Mouse (Mus musculus) ovary, postnatal 10 days (tissue): ENCODE data around the gene Snrpb2.
A peak's percentile ranks its signal among the peaks of the same experiment; 100 is the strongest.

ENCODE experiments used
- DNase-seq: peaks from one replicate; pipeline ENCODE4 v3.0.0; 2022; ENCODE audit warnings: low spot score

Gene Snrpb2

DNA sequence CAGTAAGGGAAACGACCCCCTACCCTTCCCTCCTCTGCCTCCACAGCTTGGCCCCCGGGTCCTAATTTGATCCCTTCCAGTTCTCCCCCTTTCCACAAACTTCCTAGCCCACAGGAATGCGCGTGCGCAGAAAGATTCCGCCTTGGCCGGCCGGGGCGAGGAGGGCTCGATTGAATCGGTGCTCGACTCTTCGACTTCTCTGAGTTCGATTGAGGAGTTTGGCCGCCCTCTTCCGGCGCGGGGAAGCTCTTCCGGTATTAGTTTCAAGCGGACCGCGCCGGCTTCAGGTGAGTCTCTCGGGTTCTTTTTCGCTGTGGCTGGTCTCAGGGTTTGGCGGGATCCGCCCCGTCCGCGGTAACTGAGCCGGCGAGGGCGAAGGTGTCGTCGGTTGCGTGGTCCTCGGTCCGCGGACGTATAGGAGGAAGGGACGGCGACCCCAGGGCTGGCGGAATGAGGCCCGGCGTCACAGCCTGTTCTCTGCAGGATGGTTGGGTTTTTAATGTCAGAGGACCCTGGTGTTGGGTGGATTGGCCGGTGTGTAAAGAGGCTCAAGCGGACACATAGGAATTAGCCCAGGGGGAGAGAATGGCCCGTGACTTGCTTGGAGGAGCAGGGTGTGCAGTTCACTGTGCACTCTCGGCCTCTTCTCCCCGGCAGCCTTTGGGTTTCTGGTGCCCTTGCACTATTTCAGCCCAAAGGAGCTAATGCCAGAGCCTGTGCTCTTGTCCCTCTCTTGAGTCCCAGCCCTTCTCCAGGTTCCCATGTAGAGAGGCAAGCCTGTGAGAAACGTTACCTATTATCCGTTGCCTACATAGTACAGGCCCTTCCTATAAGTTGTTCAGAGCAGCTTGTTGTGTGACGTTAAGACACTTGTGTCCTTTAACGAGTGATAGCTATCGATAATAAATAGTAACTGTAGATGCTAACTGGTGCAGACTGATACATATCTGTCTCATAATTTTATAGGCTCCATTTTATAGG lies at the start of gene Snrpb2:
Snrpb2 (plus strand) TSS at position 228 of the 981 bp plus-strand sequence.
- peak; percentile 81 for DNase-seq

DNA sequence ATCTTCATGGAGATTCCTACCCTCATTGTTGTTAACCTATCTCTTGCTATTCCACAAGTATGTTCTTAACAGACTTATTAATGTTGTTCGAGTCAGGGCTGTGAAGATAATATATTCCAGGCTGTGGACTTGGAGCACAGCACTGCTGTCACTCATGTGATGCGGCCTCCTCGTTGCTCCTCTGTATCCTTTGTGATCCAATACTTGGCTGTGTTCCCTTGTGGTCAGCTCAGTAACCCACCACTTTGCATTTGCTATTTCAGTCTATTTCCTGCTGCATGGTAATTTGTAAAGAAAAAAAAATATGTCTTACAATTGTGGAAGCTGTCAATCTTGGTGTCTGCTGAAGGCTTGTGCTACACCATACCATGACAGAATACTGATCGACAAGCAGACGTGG lies 49.8 kb upstream of the Snrpb2 start:
- no peak for DNase-seq

DNA sequence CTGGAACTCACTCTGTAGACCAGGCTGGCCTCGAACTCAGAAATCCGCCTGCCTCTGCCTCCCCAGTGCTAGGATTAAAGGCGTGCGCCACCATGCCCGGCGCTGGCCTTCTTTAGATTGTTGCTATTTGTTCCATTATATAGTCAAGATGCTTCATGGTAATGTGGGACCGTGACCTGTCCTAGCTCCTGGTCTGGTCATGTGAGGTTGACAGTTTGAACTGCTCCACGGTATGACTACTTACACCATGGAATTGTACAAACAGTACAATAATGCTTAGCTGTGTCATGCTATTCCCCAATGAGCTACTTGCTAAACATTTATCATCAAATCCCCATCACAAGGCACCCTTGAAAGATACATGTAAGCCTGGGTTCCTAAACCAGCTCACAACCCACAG lies 44.8 kb upstream of the Snrpb2 start:
- no peak for DNase-seq

DNA sequence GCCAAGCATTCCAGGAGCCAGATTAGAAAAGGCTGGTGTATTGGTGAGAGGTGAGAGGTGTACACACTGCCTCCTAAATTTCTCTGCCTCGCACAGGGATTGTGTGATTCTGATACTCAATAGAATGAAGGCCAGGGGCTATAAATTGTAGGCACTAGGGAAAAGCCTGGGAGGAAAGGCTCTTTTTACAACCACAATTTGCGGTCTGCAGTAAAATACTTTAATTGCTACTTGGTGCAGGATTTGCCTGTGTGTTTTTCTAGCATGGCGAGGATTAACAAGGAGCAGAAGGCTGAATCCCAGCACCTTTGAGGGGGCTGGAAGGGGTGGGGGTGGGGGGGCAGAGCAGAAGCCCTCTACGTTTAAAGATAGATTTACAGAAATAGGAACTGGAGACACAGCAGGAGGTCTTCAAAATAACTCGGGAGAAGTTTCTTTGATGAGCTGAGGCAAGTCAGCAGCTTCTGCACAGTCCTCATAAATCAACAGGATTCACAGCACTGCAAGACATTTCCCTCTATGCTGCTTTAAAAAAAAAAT lies 44.2 kb upstream of the Snrpb2 start:
- no peak for DNase-seq

DNA sequence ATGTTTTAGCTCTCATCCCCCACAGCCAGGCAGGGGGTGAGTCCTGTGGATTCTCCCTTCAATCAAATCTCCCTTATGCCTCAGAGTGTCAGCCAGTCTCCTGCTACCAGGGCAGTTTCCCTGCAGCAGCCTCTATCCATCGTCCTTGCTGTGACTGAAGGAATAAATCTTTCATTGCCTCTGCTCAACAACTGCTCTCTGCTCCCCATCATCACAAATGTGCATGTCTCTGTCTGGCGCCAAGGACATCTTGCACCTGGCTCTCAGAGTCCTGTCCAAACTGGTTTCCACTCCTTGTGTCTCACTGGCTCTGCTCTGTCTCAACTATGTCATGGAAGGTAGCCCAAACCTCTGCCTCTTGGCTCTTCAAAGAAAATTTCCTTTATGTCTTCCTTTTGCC lies 43.1 kb upstream of the Snrpb2 start:
- DNase-seq = no peak

DNA sequence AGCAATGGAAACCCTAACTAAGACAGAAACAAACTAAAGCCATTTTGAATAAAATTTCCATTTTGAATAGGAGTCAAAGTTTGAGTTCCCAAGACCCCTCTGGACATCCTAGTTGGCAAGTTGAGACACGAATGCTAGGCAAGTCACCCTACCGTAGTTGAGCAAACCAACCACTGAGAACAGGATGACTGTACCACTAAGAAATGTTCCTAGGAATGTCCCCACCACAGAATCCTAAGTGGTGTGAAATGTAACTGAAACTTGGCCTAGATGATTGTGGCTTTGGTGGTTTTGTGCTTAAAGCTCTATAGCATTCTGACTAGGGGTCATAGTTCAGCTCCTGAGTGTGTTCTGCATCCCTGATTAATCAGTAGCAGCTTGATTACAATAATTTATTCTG lies 39.5 kb upstream of the Snrpb2 start:
- DNase-seq = no peak

DNA sequence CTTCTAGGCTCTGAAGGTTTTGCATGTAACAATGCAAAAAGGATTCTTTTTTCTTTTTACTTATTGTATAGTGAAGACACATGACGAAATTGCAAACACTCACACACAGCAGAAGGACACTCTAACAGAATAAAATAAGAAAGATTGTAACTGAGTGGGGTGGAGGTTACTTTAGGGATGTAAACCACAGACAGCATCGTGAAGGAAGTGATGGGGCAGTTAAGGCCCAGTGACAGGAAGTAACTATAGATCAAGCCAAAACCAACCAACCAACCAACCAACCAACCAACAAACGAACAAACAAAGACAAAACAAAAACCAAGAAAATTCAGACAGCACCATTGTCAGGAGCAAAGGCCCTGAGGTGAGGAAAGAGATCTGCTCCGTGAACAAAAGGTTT lies 38.6 kb upstream of the Snrpb2 start:
- no peak for DNase-seq

DNA sequence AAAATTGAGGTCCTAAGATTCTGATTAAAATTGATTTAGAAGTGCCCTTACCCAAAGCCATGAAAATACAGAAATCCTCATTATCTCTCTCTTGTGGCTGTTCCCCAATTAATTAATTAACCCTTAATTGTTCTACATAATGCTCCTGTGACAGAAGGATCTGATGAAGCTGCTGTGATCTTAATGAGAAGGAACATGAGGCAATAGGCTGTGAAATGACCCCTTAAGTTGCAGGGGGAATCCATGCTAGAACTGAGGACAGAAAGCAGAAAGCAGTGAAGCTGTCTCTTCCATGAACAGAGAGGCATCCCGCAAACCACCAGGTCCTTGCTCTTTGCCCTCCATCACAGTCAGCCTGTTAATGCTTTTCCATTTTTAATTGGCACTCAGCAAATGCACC lies 31.6 kb upstream of the Snrpb2 start:
- no peak for DNase-seq

DNA sequence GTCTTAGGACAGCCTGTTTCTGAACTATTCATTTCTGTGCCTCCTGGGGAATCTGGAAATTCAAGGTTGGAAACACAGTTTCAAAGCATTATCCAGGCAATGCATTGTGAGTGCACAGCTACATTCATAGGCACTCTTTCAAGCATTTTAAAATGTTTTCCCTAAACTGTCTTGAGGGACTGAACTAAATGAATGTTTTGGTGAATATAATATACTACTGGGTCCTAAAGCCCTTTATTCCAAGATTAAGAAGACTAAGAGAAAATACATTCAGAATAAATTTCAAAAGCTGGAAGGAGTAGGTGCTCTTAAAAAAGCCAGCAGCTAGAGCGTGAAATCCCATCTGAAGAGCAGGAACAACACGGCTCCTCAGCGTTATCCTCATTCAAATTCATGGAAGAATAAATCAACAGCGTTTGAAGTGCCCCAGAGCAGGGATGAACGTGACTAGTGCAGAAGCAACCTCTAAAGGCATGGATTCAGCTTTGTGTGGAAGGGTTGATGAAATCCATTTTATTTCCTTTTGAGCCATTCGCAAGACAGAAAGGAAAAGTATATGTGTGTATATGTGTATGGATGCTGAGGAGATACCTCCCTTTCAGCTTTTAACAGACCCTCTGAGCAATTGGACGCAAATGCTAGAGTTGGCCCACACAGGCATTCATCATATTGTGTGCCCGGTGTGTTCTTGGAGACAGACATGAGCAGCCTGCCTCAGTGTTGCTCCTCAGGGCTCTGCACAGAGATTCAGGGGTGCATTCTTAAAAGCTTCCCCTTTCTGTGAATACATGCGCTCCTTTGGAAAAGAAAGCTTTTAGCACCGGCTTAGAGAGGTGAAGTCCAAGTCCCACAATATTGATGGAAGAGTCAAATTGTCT lies 30.2 kb upstream of the Snrpb2 start:
- no peak for DNase-seq

DNA sequence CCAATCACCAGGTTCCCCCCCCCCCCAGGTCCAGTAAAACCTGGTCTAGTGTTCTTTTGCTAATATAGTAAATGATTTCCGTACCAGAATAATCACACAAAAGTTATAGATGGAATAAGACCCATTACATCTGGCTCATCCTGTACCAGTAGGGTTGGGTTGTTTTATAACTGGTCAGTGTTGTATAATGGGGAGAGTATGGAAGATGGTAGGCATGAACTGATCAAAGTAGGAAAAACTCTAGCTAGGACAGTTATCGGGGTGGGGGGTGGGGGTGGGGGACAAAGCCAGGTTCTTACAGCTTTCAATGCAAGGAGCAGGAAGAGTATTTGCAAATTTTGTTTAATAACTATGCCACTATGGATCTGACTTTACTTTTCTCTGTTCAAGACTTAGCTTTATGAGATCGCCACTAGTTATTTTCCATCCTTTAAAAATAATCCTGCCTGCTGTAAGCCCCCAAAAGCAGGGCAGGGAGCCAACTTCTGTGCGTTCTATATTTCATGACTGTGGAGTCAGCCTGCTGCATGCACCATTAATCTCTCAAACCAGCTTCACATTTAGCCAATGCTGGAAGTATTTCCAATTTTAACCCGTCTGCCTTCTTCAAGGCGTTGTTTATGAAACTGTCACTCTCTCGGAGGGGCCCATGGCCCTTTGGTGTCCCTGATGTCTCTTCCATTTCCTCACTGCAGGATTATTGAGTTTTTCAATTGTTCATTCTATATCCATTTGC lies 28.3 kb upstream of the Snrpb2 start:
- no peak for DNase-seq

DNA sequence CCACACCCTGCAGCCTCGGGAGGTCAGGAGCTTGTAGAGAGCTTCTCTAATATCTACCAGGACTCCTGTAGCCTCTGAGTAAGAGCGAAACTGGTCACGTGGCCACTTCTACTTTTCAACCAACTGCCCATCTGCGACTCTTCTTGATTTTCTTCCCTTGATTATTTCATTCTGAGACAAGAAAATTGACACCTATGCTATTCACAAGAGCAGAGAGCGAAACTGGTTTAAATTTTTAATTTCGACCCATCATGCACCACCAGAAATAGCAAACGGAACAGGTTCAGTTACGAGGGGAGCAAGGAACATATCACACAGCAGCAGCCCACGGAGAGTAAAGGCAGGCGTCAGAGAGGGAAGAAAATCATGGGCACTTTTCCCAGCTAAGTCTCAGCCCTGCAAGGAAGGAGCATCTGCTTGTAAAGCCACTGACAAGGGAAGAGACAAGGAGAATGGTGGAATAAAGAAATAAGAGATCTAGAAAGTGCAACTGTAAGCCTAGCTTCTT lies 27.7 kb upstream of the Snrpb2 start:
- DNase-seq = no peak

DNA sequence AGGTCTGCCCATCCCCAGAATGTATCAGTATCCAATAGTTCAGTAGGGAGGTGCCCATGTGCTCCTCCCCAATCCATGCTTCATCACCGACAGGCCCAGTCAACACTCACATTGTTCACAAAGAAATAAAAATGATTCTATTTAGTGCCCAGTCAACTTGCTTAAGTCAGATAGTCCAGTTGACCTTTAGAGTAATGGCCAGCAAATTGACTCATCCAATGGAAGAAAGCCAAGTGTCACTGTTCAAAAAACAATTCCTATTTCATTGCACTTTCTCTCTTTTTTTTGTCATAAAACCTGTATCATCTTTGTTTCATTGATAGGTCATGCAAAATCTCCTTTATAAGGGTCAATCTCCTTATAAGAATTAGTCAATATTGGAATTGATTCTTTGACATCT lies 21.2 kb upstream of the Snrpb2 start:
- no peak for DNase-seq

DNA sequence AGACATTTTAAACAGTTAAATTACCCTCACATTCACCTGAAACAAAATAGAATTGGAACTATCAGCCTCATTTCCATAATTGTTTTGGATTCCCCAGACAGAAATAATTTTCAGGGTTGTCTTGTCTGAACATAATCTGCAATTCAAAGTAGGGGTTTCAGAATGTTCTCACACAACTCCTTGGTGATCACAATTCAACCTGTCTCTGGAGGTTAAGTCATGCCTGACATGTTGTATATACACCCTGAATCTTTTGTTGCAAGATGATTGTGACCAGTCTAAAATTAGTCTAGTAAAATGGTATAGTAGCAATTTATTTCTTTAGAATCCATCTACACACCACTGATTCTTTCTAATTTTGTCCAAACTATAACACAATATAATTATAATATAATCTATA lies 7.6 kb upstream of the Snrpb2 start:
- no peak for DNase-seq

DNA sequence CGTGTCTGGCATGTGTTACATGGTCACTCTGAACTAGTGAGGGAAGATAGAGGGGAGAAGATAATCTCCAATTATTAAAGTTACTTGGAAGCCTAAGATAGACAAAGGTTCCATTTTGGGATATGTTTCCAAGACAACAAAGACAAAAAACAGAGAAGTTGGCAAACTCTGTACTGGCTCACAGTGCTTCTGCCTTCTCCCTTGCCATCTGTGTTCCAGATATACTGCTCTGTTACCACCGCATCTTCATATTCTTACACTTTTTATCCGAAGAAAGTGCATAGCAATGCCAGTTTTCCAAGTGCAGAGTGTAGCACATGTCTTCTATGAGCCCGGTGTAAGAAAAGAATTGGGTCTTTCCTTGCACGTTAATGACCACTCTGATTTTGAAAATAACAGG lies 6.1 kb upstream of the Snrpb2 start:
- no peak for DNase-seq

DNA sequence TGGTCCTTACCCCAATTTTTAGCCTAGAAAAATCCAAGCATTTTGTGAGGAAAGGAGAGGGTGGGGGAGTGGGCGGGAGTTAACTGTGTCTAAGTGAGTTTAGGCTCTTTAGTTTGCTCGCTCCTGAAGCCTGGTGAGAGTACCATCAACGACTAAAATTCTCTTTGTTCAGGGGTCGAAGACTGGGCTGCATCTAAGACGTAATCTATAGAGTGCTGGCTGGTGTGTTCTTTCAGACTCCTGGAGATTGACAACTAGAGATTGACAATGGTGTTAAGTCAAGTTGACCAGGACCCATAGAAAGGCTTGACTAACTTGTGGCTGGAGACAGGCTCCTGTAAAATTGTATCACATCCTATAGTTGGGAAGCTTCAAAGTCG lies 417 bp upstream of the Snrpb2 start:
- no peak for DNase-seq

DNA sequence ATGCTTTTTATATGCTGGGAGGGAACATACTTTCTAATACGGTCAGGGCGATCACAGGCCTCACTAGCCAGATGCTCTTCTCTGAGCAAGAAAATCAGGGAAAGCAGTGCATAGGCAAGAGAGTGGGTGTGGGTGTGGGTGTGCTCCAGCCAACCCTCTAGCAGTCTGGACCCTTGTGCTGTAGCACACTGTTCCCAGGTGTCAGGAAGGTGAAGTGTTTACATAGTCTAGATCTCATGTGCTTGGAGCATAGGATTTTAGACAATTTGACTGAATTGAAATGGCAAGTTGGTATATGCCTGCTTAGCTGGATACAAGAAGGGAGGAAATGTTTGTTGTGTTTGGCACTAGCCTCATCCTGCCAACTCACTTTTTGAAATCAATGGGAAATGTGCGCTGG lies 3.1 kb downstream of the Snrpb2 start:
- no peak for DNase-seq

DNA sequence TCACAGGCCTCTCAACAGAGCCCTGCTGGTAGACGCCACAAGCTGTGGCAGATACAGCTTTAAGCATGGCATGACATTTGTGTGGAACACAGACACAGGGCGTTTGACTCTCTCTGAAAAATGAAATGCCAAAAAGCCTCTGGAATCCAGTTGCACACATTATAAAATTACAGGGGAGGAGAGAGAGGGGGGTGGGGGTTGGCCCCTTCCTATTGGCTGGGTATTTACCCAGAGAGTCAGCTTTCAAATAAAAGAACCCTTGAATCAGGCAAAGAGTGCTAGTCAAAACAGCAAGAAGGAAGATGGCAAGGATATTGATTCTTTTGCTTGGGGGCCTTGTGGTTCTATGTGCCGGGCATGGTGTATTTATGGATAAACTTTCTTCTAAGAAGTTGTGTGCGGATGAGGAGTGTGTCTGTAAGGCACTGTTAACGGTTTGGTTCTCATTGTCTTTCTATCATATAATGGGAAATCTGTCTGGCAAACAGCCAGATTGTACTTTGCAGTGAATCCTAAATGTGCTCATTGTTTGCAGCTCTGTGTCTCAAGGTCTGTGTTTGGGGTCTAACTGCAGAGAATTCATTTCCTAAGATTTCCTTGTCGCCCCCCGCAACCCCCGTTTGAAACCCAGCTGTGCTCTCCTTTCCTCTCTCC lies 15.5 kb downstream of the Snrpb2 start, which contains the start of gene Otor:
Otor (plus strand) TSS at position 276 of the 654 bp plus-strand sequence.
- no peak for DNase-seq

DNA sequence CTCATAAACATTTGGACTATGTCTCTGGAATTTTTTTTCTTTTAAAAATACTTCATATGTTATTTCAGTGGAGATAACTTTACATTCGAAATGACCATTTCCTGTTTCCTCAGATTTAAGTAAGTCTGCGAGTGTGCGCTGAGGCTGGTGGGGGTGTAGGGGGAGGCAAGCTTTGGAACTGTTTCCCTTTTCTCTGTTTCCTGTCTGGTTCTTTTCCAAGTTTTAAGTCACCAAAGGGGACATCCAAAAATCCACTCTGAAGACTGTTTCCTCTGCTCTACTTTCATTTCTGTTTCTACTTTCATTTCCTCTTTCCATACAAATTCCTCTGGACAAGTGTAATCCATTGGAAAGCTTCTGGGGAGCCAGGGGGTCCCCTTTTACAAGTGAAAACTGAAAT lies 18.9 kb downstream of the Snrpb2 start:
- DNase-seq = no peak

DNA sequence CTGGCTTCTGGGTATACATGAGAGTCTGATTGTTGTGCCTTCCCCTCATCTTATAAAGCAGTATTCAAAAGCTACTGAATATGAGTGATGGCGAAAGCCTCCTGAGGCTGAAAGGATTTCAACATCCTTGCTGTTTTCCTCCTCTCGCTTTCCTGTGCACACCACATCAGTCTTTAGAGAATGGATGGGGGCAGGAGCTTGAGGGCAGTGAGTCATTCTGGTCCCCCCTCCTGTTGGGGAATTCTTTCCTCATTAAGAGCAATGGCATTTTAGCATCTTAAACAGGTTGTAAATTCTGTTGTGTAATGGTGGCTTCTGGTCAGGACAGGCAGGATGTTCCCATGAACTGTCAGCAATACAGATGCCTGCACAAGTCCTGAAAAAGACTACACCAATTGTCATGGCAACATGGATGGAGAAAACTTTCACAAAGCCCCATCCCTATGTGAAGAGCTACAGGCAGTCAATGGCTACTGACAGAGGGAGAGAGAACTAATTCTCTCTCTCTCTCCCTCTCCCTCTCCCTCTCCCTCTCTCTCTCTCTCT lies 22.1 kb downstream of the Snrpb2 start:
- DNase-seq = no peak

DNA sequence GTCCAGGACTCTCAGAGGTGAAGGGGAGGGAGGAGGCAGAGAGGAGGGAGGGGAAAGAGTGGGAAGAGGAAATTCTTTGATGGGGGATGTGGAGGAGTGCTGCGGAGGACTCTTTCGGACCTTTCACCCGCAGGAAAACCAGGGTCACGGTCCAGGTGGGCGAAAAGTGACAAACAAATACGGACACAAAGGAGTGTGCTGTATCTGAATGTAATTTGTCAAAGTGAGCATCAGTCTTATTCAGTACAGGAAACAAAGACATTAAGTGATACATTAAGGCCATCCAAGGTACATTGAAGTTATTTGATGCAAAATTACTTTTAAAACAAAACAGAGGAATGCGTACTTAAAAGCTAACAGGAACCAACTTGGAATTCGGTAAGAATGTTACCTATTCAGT lies 27.0 kb downstream of the Snrpb2 start:
- no peak for DNase-seq

DNA sequence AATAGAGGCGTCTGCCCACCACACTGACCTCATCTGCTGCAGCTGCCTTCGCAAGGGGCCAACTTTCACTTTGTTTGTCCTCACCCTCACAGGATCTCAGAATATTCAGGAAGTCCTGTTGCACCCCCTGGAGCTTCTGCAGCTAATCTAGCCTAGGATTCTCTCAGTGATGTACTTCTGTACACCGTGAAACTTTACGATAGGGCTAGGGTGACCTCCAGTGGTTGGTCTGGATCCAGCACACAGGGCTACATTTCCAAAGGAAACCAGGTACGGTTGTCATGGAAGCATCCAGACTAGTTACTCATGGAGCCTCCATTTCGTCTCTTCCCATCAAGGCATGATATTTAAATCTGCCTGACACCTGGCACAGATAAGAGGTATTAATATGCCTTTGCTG lies 30.9 kb downstream of the Snrpb2 start:
- peak; percentile 21 for DNase-seq
